Mouse (Mus musculus) kidney, postnatal 0 days (tissue): ENCODE measurements around the gene Cep128. TPM values are rescaled to one million over a fixed set of nuclear protein-coding genes. Genes with fewer than 3 reads are reported as not detected.

ENCODE experiments used
- ATAC-seq: fragments of 200-750 bp; cut with Nextera tagmentation; replicated peaks from 2 replicates; pipeline ENCODE4 v1.8.0; 2017; ENCODE audit warnings: low read depth, moderate number of reproducible peaks, moderate TSS enrichment, moderate library complexity; ENCODE audit not compliant: low FRiP score
- DNase-seq: peaks from one replicate; pipeline ENCODE4 v3.0.0-alpha.2; 2016; ENCODE audit warnings: low spot score
- H3K27ac ChIP-seq: fragments of 300-500 bp; sonication (generic); 2 replicates; pipeline ENCODE4 v1.5.1; 2014; ENCODE audit warnings: mild to moderate bottlenecking
- H3K27me3 ChIP-seq: fragments of 300-500 bp; sonication (generic); 2 replicates; pipeline ENCODE4 v1.6.1; 2014; ENCODE audit warnings: low read length, mixed read lengths; ENCODE audit not compliant: insufficient read depth
- H3K36me3 ChIP-seq: fragments of 300-500 bp; sonication (generic); 2 replicates; pipeline ENCODE4 v1.6.1; 2014; ENCODE audit warnings: low read length, mixed read lengths; ENCODE audit not compliant: insufficient read depth
- H3K4me1 ChIP-seq: fragments of 300-500 bp; sonication (generic); replicated peaks from 2 replicates; pipeline ENCODE4 v1.6.1; 2014; ENCODE audit warnings: antibody characterized with exemption, low read length, mixed read lengths; ENCODE audit not compliant: insufficient read depth
- H3K4me2 ChIP-seq: fragments of 300-500 bp; sonication (generic); 2 replicates; pipeline ENCODE4 v1.6.1; 2014; ENCODE audit warnings: mild to moderate bottlenecking, low read length, moderate library complexity, mixed read lengths
- H3K4me3 ChIP-seq: fragments of 300-500 bp; sonication (generic); replicated peaks from 2 replicates; pipeline ENCODE4 v1.5.1; 2014; ENCODE audit warnings: low read depth, low read length
- H3K9ac ChIP-seq: fragments of 300-500 bp; sonication (generic); 2 replicates; pipeline ENCODE4 v1.6.1; 2014; ENCODE audit warnings: low read depth, low read length
- H3K9me3 ChIP-seq: fragments of 300-500 bp; sonication (generic); replicated peaks from 2 replicates; pipeline ENCODE4 v1.6.1; 2016; ENCODE audit warnings: low read length, inconsistent platforms, mixed read lengths
- CTCF ChIP-seq: IDR thresholded peaks from 2 replicates; pipeline ENCODE4 v1.5.1; 2016; ENCODE audit warnings: antibody characterized with exemption, low read depth, mild to moderate bottlenecking, moderate library complexity
- WGBS: fragments of 180-500 bp; shearing (Covaris S2); extraction: QIAGEN DNeasy Blood & Tissue Kit; methylation state at CpG from one replicate; pipeline ENCODE4 v1.1.7; 2014; 5-methylcytosine and 5-hydroxymethylcytosine counted together
- polyA plus RNA-seq: library from polyadenylated mRNA; unstranded; fragments of >200 nt; fragmentation: Nextera tagmentation; extraction: Ambion mirVana; gene quantifications from 2 replicates; pipeline ENCODE4 v1.2.1, GENCODE M21; 2015

The Cep128 gene
- polyA plus RNA-seq, 1 experiment from 2014 or later: 2.9 TPM

- Histone ChIP-seq H3K4me2 (no peak overlapping the region), H3K36me3 (no peaks in the 10 kb centered on the region), H3K4me3 (no peak overlapping the region), H3K4me1 (no peaks in the 10 kb centered on the region), H3K9ac (no peak overlapping the region), H3K27me3 (no peaks in the 10 kb centered on the region), H3K9me3 (no peaks in the 10 kb centered on the region), H3K27ac (no peak overlapping the region)
- no peak for TF ChIP-seq CTCF
- ATAC-seq: no peak
- WGBS: 69% methylated on average over 3 of the region's 3 CpGs
- no peak for DNase-seq
Measured at GRCm38 (mm10) chr12:91115054-91115453, 269.2 kb downstream of the Cep128 start.

GRCm38 (mm10) chr12:91103316-91103715 lies 280.9 kb downstream of the Cep128 start:
- DNase-seq (no peak), ATAC-seq (no peak)
- Histone ChIP-seq H3K27me3 (no peaks in the 10 kb centered on the region), H3K9ac (no peak overlapping the region), H3K36me3 (no peaks in the 10 kb centered on the region), H3K4me3 (no peak overlapping the region), H3K4me1 (no peaks in the 10 kb centered on the region), H3K4me2 (no peak overlapping the region), H3K9me3 (no peaks in the 10 kb centered on the region), H3K27ac (no peak overlapping the region)
- no peak for TF ChIP-seq CTCF
- 72% methylated on average over 4 of the region's 4 CpGs for WGBS

GRCm38 (mm10) chr12:91097869-91098268 lies 286.3 kb downstream of the Cep128 start:
- no peaks in the 10 kb centered on the region for H3K9me3 ChIP-seq
- H3K4me2 ChIP-seq: no peak overlapping the region
- H3K4me3 ChIP-seq: no peak overlapping the region
- no peaks in the 10 kb centered on the region for H3K4me1 ChIP-seq
- no peaks in the 10 kb centered on the region for H3K36me3 ChIP-seq
- no peaks in the 10 kb centered on the region for H3K27me3 ChIP-seq
- TF ChIP-seq CTCF: no peak
- no peak for ATAC-seq
- 48% methylated on average over 6 of the region's 6 CpGs for WGBS
- H3K9ac ChIP-seq: no peak overlapping the region
- no peak for DNase-seq
- H3K27ac ChIP-seq: no peak overlapping the region

- Histone ChIP-seq H3K4me2 (no peak overlapping the region), H3K9me3 (no peaks in the 10 kb centered on the region), H3K4me1 (no peaks in the 10 kb centered on the region), H3K27ac (no peak overlapping the region), H3K27me3 (no peaks in the 10 kb centered on the region), H3K4me3 (no peak overlapping the region), H3K36me3 (no peaks in the 10 kb centered on the region), H3K9ac (no peak overlapping the region)
- ATAC-seq (no peak), DNase-seq (no peak)
- no peak for TF ChIP-seq CTCF
- WGBS: 92% methylated on average over 6 of the region's 6 CpGs
Measured at GRCm38 (mm10) chr12:91096197-91096596, 288.0 kb downstream of the Cep128 start.

GRCm38 (mm10) chr12:91088271-91088670 lies 295.9 kb downstream of the Cep128 start:
- no peaks in the 10 kb centered on the region for H3K9me3 ChIP-seq
- no peaks in the 10 kb centered on the region for H3K4me1 ChIP-seq
- ATAC-seq (no peak), DNase-seq (peak; percentile 16)
- no peaks in the 10 kb centered on the region for H3K36me3 ChIP-seq
- H3K27me3 ChIP-seq: no peaks in the 10 kb centered on the region
- TF ChIP-seq CTCF: peak; percentile 42; the same call in 1 of the 2 replicates
- no peak overlapping the region for H3K4me3 ChIP-seq
- 88% methylated on average over 4 of the region's 4 CpGs for WGBS
- H3K4me2 ChIP-seq: no peak overlapping the region
- H3K9ac ChIP-seq: no peak overlapping the region
- H3K27ac ChIP-seq: no peak overlapping the region

- H3K9ac ChIP-seq: no peak overlapping the region
Measured at GRCm38 (mm10) chr12:91085967-91086366, 298.2 kb downstream of the Cep128 start.

GRCm38 (mm10) chr12:91075600-91075999 lies 308.6 kb downstream of the Cep128 start:
- TF ChIP-seq CTCF: no peak
- no peak overlapping the region for H3K27ac ChIP-seq
- H3K4me3 ChIP-seq: no peak overlapping the region
- ATAC-seq: no peak
- WGBS: 95% methylated on average over 5 of the region's 5 CpGs
- H3K4me1 ChIP-seq: no peaks in the 10 kb centered on the region
- H3K9ac ChIP-seq: no peak overlapping the region
- no peaks in the 10 kb centered on the region for H3K36me3 ChIP-seq
- H3K9me3 ChIP-seq: no peaks in the 10 kb centered on the region
- no peak overlapping the region for H3K4me2 ChIP-seq
- no peaks in the 10 kb centered on the region for H3K27me3 ChIP-seq
- DNase-seq: no peak

More at GRCm38 (mm10) chr12:91085967-91086366, 298.2 kb downstream of the Cep128 start:
- Histone ChIP-seq H3K9me3 (no peaks in the 10 kb centered on the region), H3K4me1 (no peaks in the 10 kb centered on the region), H3K36me3 (no peaks in the 10 kb centered on the region), H3K4me2 (no peak overlapping the region), H3K27me3 (no peaks in the 10 kb centered on the region), H3K4me3 (no peak overlapping the region), H3K27ac (no peak overlapping the region)
- ATAC-seq: no peak
- TF ChIP-seq CTCF: no peak
- no peak for DNase-seq
- WGBS: 88% methylated on average over 9 of the region's 9 CpGs
